Mouse (Mus musculus): ENCODE data around the gene Irf2bp1. TPM values are rescaled to one million over a fixed set of nuclear protein-coding genes. Genes with fewer than 3 reads are reported as not detected.

Irf2bp1 gene
- polyA plus RNA-seq, 1 experiment from 2014 or later, result 17.0 TPM

DNA sequence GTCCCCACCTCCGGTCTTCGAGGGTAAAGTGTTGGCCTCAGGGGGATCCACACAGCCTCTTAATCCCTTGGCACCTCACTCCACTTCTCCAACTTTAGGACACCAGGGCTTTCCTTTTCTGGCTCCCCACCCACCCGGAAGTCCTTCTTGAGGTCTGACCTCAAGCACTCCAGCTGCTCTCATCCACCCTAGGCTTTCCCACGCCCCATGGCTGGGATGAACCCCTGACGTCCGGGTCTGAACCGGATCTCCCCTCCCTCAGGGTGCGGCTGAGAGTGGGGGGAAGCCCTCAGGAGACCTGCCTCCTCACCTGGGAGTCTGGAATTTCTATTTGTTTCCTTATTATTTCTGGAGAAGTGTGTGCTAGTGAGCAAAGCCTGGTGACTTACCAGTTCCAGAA, 17.2 kb downstream of the Irf2bp1 start:
- Histone ChIP-seq H3K36me3 (ENCODE audit: control insufficient read depth, insufficient read depth, low read length) (no peaks in the 10 kb centered on the region), H3K4me1 (ENCODE audit: control insufficient read depth, insufficient read depth, low read length) (peaks cover 20% of the 10 kb centered on the region), H3K9ac (ENCODE audit: low read depth, low read length) (peak overlapping the region; percentile 52), H3K27ac (ENCODE audit: low read length) (no peak overlapping the region; the same call in 1 of the 2 replicates), H3K9me3 (ENCODE audit: control insufficient read depth, low read length) (no peaks in the 10 kb centered on the region), H3K4me3 (ENCODE audit: low read length) (peak overlapping the region; percentile 3), H3K4me2 (ENCODE audit: low read depth, low read length) (peak overlapping the region; percentile 49), H3K27me3 (replicated peaks; ENCODE audit: control insufficient read depth, insufficient read depth, low read length) (peaks cover 8% of the 10 kb centered on the region; the same call in 1 of the 2 replicates)
- 16% methylated on average over 8 of the region's 8 CpGs for WGBS
- no peak for ATAC-seq

DNA sequence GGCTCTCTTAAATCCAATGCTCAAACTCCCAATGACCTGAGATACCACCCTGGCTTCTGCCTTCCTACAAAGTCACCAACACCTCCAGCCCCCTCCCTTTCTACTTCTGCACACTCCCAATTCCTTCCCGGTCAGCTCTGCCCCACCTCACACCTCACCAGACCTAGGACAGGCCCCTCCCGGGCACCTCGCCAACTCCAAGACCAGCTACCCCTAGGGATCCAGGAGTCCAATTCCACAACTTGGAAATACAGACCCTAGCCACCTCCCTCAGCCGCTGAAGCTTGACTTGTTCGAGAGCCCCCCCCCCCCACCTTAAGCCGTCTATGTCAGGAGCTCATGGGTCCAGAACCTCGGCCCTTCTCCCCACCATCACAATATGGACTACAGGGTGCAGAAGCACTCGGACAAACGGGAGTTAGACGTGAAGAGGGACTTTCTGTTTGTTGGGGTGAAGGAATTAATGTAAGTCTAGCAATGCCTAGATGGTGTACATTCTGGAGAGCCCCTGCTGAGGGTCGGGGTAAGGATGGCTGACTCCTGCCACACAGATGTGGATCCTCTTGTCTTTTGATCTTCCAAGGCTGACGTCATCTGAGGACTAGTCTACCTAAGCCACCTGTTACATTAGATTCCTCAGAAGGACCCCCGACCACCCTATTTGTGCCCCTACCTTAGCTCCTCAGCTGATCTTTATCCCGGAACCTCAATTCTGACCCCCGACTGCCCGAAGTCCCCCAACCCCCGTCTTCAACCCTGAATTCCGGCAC, 18.5 kb downstream of the Irf2bp1 start:
- Histone ChIP-seq H3K36me3 (ENCODE audit: control insufficient read depth, insufficient read depth, low read length) (no peaks in the 10 kb centered on the region), H3K9ac (ENCODE audit: low read depth, low read length) (peak overlapping the region; percentile 69), H3K4me2 (ENCODE audit: low read depth, low read length) (peak overlapping the region; percentile 49), H3K27me3 (replicated peaks; ENCODE audit: control insufficient read depth, insufficient read depth, low read length) (peaks cover 8% of the 10 kb centered on the region; the same call in 1 of the 2 replicates), H3K4me1 (ENCODE audit: control insufficient read depth, insufficient read depth, low read length) (peaks cover 23% of the 10 kb centered on the region), H3K4me3 (ENCODE audit: low read length) (peak overlapping the region; percentile 96), H3K9me3 (ENCODE audit: control insufficient read depth, low read length) (no peaks in the 10 kb centered on the region), H3K27ac (ENCODE audit: low read length) (no peak overlapping the region)
- ATAC-seq, result no peak
- 38% methylated on average over 18 of the region's 18 CpGs for WGBS

DNA sequence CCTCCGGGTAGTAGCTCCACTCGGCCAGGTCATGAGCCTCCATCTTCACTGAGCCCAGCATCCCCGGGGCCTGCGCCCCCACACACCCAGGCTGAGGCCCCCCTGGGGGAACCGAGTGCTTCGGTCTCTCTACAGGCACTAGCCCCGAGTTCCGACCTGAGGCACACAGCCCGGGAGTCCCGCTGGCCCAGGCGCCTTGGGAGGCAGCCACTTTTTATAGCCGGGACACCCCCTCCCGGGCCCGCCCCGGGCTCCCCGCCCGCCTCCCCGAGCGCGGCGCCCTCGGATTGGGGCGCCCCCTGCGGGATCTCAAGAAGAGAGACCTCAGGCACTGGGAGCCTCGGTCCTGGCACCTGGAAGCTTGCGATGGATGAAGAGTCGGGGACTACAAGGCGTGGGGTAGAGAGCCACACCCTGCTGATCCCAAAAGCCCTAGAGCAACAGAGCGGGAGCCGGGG, 19.5 kb downstream of the Irf2bp1 start, which contains the start of gene Foxa3:
TSS of gene Foxa3 (minus strand) at position 182 of the 458 bp plus-strand sequence.
- H3K27ac ChIP-seq (ENCODE audit: low read length), result peak within 1 kb of the TSS; percentile 51
- ATAC-seq, result peak; percentile 64
- peaks cover 23% of the 10 kb centered on the region for H3K4me1 ChIP-seq (ENCODE audit: control insufficient read depth, insufficient read depth, low read length)
- peak within 1 kb of the TSS; percentile 95 for H3K9ac ChIP-seq (ENCODE audit: low read depth, low read length)
- H3K27me3 ChIP-seq (replicated peaks; ENCODE audit: control insufficient read depth, insufficient read depth, low read length), result peaks cover 8% of the 10 kb centered on the region; the same call in 1 of the 2 replicates
- H3K36me3 ChIP-seq (ENCODE audit: control insufficient read depth, insufficient read depth, low read length), result no peaks in the 10 kb centered on the region
- H3K9me3 ChIP-seq (ENCODE audit: control insufficient read depth, low read length), result no peaks in the 10 kb centered on the region
- H3K4me3 ChIP-seq (ENCODE audit: low read length), result peak within 1 kb of the TSS; percentile 96
- 2% methylated on average over 30 of the region's 30 CpGs for WGBS
- peak within 1 kb of the TSS; percentile 93 for H3K4me2 ChIP-seq (ENCODE audit: low read depth, low read length)

DNA sequence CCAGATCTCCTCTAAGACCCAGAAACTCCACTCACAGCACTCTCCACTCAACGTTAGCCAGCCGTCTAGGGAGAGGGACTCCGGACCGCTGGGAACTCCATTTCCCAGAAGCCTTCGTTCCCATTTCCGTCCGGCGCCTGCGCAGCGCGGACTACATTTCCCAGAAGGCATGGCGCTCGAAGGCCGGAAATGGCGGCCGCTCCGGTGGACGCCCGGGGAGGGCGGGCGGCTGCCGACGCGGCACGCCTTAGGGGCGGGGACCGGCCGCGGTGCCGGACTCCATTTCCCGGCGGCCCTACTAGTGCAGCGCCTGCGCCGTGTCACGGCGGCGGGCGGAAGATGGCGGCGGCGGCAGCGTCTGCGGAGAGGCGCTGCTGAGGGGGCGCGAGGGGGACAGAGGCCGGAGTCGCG, 20.3 kb downstream of the Irf2bp1 start, which contains the start of gene Sympk:
TSS of gene Sympk (plus strand) at position 282 of the 411 bp plus-strand sequence.
- Histone ChIP-seq H3K36me3 (ENCODE audit: control insufficient read depth, insufficient read depth, low read length) (peaks cover 4% of the 10 kb centered on the region), H3K4me2 (ENCODE audit: low read depth, low read length) (peak within 1 kb of the TSS; percentile 93), H3K27me3 (replicated peaks; ENCODE audit: control insufficient read depth, insufficient read depth, low read length) (peaks cover 8% of the 10 kb centered on the region; the same call in 1 of the 2 replicates), H3K4me1 (ENCODE audit: control insufficient read depth, insufficient read depth, low read length) (peaks cover 23% of the 10 kb centered on the region), H3K27ac (ENCODE audit: low read length) (peak within 1 kb of the TSS; percentile 51), H3K4me3 (ENCODE audit: low read length) (peak within 1 kb of the TSS; percentile 96), H3K9ac (ENCODE audit: low read depth, low read length) (peak within 1 kb of the TSS; percentile 95), H3K9me3 (ENCODE audit: control insufficient read depth, low read length) (no peaks in the 10 kb centered on the region)
- ATAC-seq, result peak; percentile 93
- WGBS, result under 1% methylated on average over 45 of the region's 50 CpGs

DNA sequence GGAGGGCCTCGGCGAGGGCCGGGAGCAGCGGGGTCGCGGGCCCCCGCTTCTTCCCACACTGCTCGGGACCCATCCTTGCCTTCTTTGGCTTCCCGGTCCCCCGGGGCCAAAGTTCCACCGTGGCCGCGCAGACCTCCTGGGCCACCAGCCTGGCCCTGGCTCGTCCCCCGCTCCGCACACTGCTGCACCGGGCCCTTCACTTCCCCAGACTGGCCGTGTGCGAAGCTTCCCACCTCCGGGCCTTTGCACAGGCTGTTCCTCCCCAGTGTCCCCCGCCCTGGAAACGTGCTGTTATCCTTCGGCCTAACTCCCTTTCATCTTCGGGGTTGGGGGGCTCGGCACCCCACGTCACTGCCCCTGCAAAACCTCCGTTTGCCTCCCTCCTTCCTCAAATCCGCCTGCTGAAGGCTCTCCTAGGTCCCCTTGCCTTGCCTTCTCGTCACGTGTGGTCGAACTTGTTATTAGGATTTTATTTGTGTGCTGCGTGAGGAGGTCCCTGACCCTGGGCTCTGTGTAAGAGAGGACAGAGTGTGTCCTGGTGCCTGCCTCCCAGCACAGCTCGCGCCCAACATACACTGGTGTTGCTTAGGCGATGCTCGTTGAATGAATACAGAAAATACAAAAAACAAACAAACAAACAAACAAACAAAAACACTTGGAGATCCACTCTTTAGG, 20.9 kb downstream of the Irf2bp1 start:
- peak; percentile 43 for ATAC-seq
- Histone ChIP-seq H3K4me3 (ENCODE audit: low read length) (peak overlapping the region; percentile 96), H3K4me2 (ENCODE audit: low read depth, low read length) (peak overlapping the region; percentile 93), H3K36me3 (ENCODE audit: control insufficient read depth, insufficient read depth, low read length) (peaks cover 11% of the 10 kb centered on the region), H3K9ac (ENCODE audit: low read depth, low read length) (peak overlapping the region; percentile 95), H3K9me3 (ENCODE audit: control insufficient read depth, low read length) (no peaks in the 10 kb centered on the region), H3K27ac (ENCODE audit: low read length) (peak overlapping the region; percentile 49), H3K4me1 (ENCODE audit: control insufficient read depth, insufficient read depth, low read length) (peaks cover 23% of the 10 kb centered on the region), H3K27me3 (replicated peaks; ENCODE audit: control insufficient read depth, insufficient read depth, low read length) (peaks cover 8% of the 10 kb centered on the region; the same call in 1 of the 2 replicates)
- WGBS, result under 1% methylated on average over 36 of the region's 36 CpGs

DNA sequence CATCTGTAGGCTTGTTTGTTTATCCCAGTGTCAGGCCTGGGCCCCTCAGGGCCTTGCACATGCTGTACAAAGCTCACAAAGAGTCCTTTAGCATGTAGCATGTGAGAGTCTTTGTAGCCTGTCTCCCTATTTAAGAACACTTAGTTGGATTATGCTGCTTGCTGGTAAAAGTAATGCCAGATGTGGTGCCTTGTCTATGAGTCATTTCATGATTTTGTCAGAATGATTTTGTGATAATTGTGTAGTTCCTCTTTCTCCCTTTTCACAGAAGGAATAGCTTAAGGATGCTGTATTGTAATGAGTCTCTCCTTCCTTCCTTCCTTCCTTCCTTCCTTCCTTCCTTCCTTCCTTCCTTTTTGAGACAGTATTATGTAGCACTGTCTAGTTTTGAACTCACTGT, 24.2 kb downstream of the Irf2bp1 start:
- ATAC-seq, result no peak
- H3K4me3 ChIP-seq (ENCODE audit: low read length), result no peak overlapping the region
- peaks cover 16% of the 10 kb centered on the region for H3K4me1 ChIP-seq (ENCODE audit: control insufficient read depth, insufficient read depth, low read length)
- no peak overlapping the region for H3K4me2 ChIP-seq (ENCODE audit: low read depth, low read length)
- peaks cover 28% of the 10 kb centered on the region for H3K36me3 ChIP-seq (ENCODE audit: control insufficient read depth, insufficient read depth, low read length)
- peaks cover 6% of the 10 kb centered on the region; the same call in 1 of the 2 replicates for H3K27me3 ChIP-seq (replicated peaks; ENCODE audit: control insufficient read depth, insufficient read depth, low read length)
- H3K9me3 ChIP-seq (ENCODE audit: control insufficient read depth, low read length), result no peaks in the 10 kb centered on the region
- H3K9ac ChIP-seq (ENCODE audit: low read depth, low read length), result no peak overlapping the region
- H3K27ac ChIP-seq (ENCODE audit: low read length), result no peak overlapping the region

DNA sequence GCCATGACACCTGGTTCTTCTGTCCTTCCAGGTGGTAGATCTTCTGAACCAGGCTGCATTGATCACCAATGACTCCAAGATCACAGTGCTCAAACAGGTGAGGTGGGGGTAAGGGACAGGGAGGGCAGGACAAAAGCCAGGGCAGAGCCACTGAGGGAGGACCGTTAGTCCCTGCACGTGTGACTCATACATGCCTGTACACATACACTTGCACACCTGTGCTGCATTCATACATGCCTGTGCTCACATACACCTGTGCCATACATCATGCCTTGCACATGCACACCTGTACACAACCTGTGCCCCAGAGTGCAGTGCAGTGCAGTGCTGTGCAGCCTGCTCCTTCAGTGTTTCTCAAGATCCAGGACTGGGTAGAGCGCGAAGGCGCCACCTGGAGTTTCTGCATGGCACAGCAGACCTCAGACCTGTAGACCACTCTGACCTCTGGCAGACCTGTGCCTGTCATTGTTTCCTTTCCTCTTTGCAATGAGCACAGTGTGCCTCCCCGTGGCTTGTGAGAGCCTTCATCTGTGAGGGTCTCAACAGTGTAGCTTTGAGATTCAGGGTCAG, 25.3 kb downstream of the Irf2bp1 start:
- no peak overlapping the region for H3K4me2 ChIP-seq (ENCODE audit: low read depth, low read length)
- no peak overlapping the region for H3K27ac ChIP-seq (ENCODE audit: low read length)
- H3K9me3 ChIP-seq (ENCODE audit: control insufficient read depth, low read length), result no peaks in the 10 kb centered on the region
- H3K36me3 ChIP-seq (ENCODE audit: control insufficient read depth, insufficient read depth, low read length), result peaks cover 32% of the 10 kb centered on the region
- H3K4me1 ChIP-seq (ENCODE audit: control insufficient read depth, insufficient read depth, low read length), result peaks cover 16% of the 10 kb centered on the region
- no peaks in the 10 kb centered on the region for H3K27me3 ChIP-seq (replicated peaks; ENCODE audit: control insufficient read depth, insufficient read depth, low read length)
- 56% methylated on average over 6 of the region's 6 CpGs for WGBS
- 0 out of 2 replicates have a peak, but pooled peaks have one; percentile 12 for ATAC-seq
- no peak overlapping the region for H3K9ac ChIP-seq (ENCODE audit: low read depth, low read length)
- H3K4me3 ChIP-seq (ENCODE audit: low read length), result no peak overlapping the region

DNA sequence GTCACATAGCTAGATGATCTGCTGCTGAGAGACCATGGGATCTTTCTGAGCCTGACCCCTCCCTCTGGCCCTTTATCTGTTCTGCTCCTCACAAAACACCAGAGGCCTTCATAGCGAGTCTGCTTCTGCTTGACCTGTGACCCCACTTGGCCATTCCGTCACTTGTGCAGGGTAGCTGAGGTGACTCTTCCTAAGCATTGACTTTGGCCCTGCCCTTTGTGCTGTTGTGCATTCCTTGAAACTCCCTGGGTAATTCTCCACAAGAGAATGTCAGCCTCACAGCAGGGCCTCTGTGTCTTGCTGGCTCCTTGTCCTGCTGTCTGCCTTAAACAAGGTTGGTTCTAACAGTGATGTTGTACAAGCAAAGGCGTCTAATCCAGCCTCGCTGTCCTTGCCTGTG, 27.8 kb downstream of the Irf2bp1 start:
- Histone ChIP-seq H3K9ac (ENCODE audit: low read depth, low read length) (no peak overlapping the region), H3K4me2 (ENCODE audit: low read depth, low read length) (no peak overlapping the region), H3K4me3 (ENCODE audit: low read length) (no peak overlapping the region), H3K27me3 (replicated peaks; ENCODE audit: control insufficient read depth, insufficient read depth, low read length) (no peaks in the 10 kb centered on the region), H3K9me3 (ENCODE audit: control insufficient read depth, low read length) (no peaks in the 10 kb centered on the region), H3K27ac (ENCODE audit: low read length) (no peak overlapping the region), H3K4me1 (ENCODE audit: control insufficient read depth, insufficient read depth, low read length) (no peaks in the 10 kb centered on the region), H3K36me3 (ENCODE audit: control insufficient read depth, insufficient read depth, low read length) (peaks cover 43% of the 10 kb centered on the region)
- no peak for ATAC-seq
- 78% methylated on average over 4 of the region's 4 CpGs for WGBS

DNA sequence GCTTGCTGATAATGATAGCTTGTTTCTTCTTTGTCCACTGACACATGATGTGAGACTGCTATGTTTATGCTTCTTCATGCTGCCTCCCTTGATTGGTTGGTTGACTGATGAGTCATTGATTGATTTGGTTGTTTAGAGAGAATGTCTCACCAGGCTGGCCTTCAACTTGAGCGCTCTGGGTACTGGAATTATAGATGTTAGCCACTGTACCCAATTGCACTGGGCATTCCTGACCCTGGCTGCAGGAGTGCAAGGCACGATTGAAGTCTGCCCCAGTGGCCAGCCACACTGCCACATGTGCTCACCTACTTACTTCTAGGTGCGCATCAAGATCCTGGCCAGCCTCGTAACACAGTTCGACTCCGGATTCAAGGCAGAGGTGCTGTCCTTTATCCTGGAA, 40.8 kb downstream of the Irf2bp1 start:
- H3K4me3 ChIP-seq (ENCODE audit: low read length), result no peak overlapping the region
- 91% methylated on average over 6 of the region's 6 CpGs for WGBS
- ATAC-seq, result no peak
- no peaks in the 10 kb centered on the region for H3K9me3 ChIP-seq (ENCODE audit: control insufficient read depth, low read length)
- no peaks in the 10 kb centered on the region for H3K27me3 ChIP-seq (replicated peaks; ENCODE audit: control insufficient read depth, insufficient read depth, low read length)
- no peak overlapping the region for H3K4me2 ChIP-seq (ENCODE audit: low read depth, low read length)
- peaks cover 61% of the 10 kb centered on the region for H3K36me3 ChIP-seq (ENCODE audit: control insufficient read depth, insufficient read depth, low read length)
- no peaks in the 10 kb centered on the region for H3K4me1 ChIP-seq (ENCODE audit: control insufficient read depth, insufficient read depth, low read length)
- no peak overlapping the region for H3K27ac ChIP-seq (ENCODE audit: low read length)
- H3K9ac ChIP-seq (ENCODE audit: low read depth, low read length), result no peak overlapping the region
